Mouse (Mus musculus): ENCODE data around the gene H2-DMb1.

H2-DMb1 gene

DNA sequence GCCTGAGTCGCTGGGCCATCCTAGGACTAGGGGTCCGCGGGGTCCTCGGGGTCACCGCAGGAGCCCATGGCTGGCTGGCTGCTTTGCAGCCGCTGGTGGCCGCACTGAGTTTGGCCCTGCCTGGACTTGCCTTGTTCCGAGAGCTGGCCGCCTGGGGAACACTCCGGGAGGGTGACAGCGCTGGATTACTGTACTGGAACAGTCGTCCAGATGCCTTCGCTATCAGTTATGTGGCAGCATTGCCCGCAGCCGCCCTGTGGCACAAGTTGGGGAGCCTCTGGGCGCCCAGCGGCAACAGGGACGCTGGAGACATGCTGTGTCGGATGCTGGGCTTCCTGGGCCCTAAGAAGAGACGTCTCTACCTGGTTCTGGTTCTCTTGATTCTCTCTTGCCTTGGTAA lies 35.1 kb downstream of the H2-DMb1 start:
- ChIA-PET POLR2A (interaction anchor here in 3 of 4 experiments (0.9 to 2.3 kb wide), 11 partner anchors 9 to 232 kb away, joined by 3 to 17 read pairs (median 3); partner anchors contain the start of genes H2-DMa (in 1 of the 3), Psmb8 (in 1 of the 3), Ring1 (in 1 of the 3) and Rps18 (in 1 of the 3)), CTCF (interaction anchor here in 3 of 4 experiments (0.8 to 2.8 kb wide), 7 partner anchors 8 to 385 kb away, joined by 3 to 14 read pairs (median 3); partner anchors contain the start of gene BC051142 (in 1 of the 3))

DNA sequence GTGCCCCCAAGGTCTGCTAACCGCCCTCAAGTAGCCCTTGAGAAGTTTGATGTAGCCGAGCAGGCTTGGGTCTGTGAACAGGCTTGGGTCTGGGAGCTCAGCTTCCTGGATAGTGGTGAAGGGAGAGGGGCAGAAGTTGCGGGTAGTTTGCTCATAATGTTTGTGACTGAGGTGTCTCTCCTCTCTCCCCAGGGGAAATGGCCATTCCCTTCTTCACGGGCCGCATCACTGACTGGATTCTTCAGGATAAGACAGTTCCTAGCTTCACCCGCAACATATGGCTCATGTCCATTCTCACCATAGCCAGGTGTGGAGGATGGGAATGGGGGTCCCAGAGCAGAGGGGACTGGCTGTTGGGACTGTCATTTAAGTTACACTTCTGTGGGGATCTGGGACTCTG lies 36.1 kb downstream of the H2-DMb1 start:
- CTCF ChIA-PET, result no interaction called here
- POLR2A ChIA-PET, result no interaction called here

DNA sequence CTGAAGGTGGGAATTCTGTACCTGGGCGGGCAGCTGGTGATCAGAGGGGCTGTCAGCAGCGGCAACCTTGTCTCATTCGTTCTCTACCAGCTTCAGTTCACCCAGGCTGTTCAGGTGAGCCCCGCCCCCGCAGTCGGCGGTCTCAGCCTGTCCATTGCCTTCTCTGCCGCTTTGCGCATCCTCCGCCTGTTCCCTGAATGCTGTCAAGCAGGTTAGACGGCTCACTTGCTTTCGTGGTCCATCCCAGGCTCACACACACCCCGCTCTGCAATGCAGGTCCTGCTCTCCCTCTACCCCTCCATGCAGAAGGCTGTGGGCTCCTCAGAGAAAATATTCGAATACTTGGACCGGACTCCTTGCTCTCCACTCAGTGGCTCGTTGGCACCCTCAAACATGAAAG lies 40.0 kb downstream of the H2-DMb1 start:
- CTCF ChIA-PET, result interaction anchor here in 1 of 4 experiments (1.1 kb wide), 1 partner anchor 219 kb away, joined by 4 read pairs; no protein-coding TSS in a partner anchor
- POLR2A ChIA-PET, result interaction anchor here in 1 of 4 experiments (2.8 kb wide), 1 partner anchor 73 kb away, joined by 8 read pairs; the partner anchor contains the start of gene H2-DMa

DNA sequence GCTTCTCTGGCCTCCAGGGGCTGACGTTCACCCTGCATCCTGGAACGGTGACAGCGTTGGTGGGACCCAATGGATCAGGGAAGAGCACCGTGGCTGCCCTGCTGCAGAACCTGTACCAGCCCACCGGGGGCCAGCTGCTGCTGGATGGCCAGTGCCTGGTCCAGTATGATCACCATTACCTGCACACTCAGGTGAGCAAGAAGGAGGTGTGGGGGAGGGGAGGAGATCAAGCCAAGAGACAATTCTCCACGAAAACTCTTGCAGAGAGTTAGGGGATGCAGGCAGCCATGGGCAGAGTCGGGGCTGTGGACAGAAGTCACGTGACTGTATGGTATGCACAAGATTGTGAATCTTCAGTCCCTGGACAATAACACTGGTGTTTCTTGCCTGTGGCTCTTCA lies 40.6 kb downstream of the H2-DMb1 start:
- ChIA-PET POLR2A (interaction anchor here in 1 of 4 experiments (2.8 kb wide), 1 partner anchor 74 kb away, joined by 8 read pairs; the partner anchor contains the start of gene H2-DMa), CTCF (interaction anchor here in 1 of 4 experiments (0.7 kb wide), 1 partner anchor 249 kb away, joined by 8 read pairs; no protein-coding TSS in a partner anchor)

DNA sequence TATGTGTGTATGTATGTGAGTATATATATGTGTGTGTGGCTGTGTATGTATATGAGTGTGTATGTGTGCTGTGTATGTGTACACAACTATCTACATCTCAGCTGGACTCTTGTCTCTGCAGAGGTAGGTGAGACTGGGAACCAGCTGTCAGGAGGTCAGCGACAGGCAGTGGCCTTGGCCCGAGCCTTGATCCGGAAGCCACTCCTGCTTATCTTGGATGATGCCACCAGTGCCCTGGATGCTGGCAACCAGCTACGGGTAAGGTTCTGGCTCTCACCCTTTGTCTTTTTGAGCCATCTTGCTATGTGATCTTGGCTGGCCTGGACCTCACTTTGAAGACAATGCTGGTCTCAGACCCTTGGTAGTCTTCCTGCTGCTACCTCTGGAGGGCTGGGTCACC lies 41.9 kb downstream of the H2-DMb1 start:
- ChIA-PET CTCF (interaction anchor here in 1 of 4 experiments (0.9 kb wide), 1 partner anchor 24 kb away, joined by 4 read pairs; no protein-coding TSS in a partner anchor), POLR2A (interaction anchor here in 1 of 4 experiments (0.6 to 1.2 kb wide), 3 partner anchors 11 to 109 kb away, joined by 3 to 4 read pairs (median 4); no protein-coding TSS in a partner anchor)

DNA sequence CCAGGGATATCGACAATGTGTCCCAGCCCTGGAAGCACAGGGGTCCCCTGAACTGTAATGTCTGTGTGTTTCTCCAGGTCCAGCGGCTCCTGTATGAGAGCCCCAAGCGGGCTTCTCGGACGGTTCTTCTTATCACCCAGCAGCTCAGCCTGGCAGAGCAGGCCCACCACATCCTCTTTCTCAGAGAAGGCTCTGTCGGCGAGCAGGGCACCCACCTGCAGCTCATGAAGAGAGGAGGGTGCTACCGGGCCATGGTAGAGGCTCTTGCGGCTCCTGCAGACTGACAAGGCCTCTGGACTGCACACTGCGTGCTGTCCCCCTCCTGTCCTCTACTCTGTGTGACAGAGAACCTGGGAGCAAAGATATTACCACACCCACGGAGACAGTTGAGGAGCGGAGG lies 43.6 kb downstream of the H2-DMb1 start:
- ChIA-PET POLR2A (interaction anchor here in 3 of 4 experiments (0.6 to 2.2 kb wide), 6 partner anchors 10 to 117 kb away, joined by 3 to 8 read pairs (median 4); partner anchors contain the start of genes Psmb9 (in 2 of the 3), Tap1 (in 2 of the 3) and H2-DMa (in 1 of the 3)), CTCF (interaction anchor here in 3 of 4 experiments (0.6 to 1.2 kb wide), 7 partner anchors 9 to 1224 kb away, joined by 3 to 5 read pairs (median 3); partner anchors contain the start of genes Psmb9 (in 1 of the 3) and Tap1 (in 1 of the 3))

DNA sequence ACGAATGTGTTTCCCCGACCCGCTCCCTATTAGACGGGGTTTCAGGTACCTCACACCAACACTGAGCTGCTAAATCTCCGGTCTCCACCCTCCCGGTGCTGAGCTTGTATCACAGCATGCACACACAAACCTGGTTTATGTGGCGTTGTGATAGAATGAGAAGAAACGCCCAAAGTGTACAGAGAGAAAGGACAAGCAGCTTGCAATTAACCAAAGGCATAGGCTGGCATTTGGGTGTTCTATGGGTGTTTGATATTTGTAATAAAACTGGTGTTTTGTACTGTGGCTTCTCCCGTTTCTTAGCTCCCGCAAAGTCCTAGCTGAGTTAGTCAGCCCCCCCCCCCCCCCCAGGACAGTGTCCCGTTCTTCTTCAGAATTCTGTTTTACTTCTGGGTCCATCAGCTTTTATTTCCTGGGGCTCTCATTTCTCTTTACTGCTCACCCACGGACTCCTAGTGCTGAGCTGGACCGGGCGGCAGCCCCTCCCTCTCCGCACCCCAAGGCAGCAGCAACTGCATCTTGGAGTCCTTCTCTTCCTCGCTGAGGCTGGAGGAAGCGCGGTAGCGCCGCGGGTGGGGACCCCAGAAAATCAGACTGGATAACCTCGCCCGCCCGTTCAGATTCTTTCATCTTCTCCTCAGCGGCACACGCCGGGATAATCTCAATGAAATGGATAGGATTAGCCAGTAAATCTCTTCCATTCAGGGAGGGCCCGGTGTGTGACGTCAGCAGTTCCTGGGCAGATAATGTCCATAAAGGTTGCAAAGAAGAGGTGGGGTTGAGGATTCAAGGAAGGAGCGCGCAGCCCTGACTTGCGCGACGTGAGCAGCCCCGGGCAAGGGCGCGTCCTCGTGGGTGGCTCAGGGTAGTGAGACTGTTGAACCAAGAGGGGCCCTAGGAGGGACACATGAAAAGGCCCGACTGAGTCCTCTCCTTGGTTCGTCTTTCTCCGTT lies 44.3 kb downstream of the H2-DMb1 start, which contains the start of gene Psmb8:
Gene Psmb8, plus strand, starts transcription at position 781 of the 954 bp plus-strand sequence.
- ChIA-PET POLR2A (interaction anchor here in 3 of 4 experiments (0.6 to 2.2 kb wide), 8 partner anchors 10 to 246 kb away, joined by 3 to 8 read pairs (median 4); partner anchors contain the start of genes Psmb9 (in 3 of the 3), Tap1 (in 3 of the 3), B3galt4 (in 1 of the 3) and H2-DMa (in 1 of the 3)), CTCF (interaction anchor here in 3 of 4 experiments (0.6 to 1.2 kb wide), 7 partner anchors 58 to 1223 kb away, joined by 3 to 5 read pairs (median 3); no protein-coding TSS in a partner anchor)

DNA sequence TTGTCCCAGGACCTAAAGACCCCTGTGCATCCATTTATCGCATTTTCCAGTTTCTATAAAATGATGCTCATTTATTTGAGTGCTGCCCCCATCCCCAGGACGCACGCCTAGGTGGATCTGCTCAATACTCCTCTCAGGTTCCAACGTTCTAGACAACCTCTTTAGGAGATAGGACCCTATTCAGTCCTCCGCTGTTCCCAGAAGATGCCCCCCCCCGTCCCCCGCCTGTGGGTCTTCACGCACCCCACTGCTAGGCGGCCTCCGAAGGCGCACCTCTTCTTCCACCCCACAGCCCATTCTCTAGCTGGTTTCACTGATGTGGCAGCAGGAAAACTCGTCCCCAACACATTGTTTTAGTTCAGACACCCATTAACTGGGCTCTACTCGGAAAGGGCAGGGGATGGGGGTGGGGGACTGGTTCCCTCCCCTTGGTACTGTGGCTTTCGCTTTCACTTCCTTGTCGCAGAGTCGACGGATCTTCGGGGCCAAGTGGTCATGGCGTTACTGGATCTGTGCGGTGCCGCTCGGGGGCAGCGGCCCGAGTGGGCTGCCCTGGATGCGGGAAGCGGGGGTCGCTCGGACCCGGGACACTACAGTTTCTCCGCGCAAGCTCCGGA lies 45.1 kb downstream of the H2-DMb1 start:
- CTCF ChIA-PET, result interaction anchor here in 2 of 4 experiments (0.7 to 1.2 kb wide), 2 partner anchors 59 to 242 kb away, joined by 3 to 9 read pairs; no protein-coding TSS in a partner anchor
- POLR2A ChIA-PET, result interaction anchor here in 1 of 4 experiments (0.7 to 2.2 kb wide), 2 partner anchors 18 to 78 kb away, joined by 3 to 8 read pairs; partner anchors contain the start of gene H2-DMa

DNA sequence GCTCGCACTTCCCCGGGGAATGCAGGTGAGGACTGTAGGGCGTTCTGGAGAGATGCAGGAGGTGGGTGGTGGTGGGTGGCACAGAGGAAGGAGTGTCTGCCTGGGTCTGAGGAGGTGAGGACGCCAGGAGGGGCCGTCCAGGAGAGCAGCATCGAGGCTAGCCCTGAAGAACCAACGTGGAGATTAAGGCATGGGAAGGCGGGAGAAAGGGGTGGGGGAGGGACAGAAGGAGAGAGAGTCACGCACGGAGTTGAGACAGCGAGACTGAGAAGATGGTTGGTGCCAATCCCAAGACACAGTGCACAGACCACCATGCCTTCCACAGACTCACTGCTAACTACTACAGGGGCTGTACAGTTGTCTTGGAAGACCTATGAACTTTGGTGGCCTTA lies 45.6 kb downstream of the H2-DMb1 start:
- ChIA-PET CTCF (interaction anchor here in 3 of 4 experiments (0.6 to 1.2 kb wide), 3 partner anchors 59 to 693 kb away, joined by 3 to 9 read pairs (median 3); no protein-coding TSS in a partner anchor), POLR2A (interaction anchor here in 2 of 4 experiments (0.7 to 2.2 kb wide), 3 partner anchors 19 to 79 kb away, joined by 3 to 8 read pairs (median 3); partner anchors contain the start of gene H2-DMa (in 1 of the 2))

DNA sequence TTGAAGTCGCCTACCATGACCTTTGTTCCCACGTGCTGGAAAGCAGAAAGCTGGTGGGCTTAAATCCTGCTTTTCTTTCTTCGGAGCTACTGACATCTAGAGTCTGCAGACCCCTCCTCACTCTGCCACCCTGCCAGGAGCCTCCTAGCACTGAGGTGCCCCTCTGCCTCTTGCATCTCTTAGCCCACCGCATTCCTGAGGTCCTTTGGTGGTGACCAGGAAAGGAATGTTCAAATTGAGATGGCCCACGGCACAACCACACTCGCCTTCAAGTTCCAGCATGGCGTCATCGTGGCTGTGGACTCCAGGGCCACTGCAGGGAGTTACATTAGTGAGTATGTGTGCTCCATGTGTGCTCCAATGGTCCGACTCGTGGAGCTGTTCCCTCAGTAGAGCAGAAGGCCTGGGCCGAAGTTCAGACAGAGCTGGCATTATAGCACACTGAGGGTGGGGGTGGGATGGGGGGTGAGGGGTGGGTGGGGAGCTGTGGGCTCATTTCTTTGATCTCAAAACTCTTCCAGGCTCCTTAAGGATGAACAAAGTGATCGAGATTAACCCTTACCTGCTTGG lies 46.3 kb downstream of the H2-DMb1 start:
- ChIA-PET CTCF (interaction anchor here in 3 of 4 experiments (0.6 to 1.2 kb wide), 4 partner anchors 51 to 692 kb away, joined by 3 read pairs; no protein-coding TSS in a partner anchor), POLR2A (interaction anchor here in 1 of 4 experiments (0.7 kb wide), 1 partner anchor 24 kb away, joined by 3 read pairs; no protein-coding TSS in a partner anchor)

DNA sequence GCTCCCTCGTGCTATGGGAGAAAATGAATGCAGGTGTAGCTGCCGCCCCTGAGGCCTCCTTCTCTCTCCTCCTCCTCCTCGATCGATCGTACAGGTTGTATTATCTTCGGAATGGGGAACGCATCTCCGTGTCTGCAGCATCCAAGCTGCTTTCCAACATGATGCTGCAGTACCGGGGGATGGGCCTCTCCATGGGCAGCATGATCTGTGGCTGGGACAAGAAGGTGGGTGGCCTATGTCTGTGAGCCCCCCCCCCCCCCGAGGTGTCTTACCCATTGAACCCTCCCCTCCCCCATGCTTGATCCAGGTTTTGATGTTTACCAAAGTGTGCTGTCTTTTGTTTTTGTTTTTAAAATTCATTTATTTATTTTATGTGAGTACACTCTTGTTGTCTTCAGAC lies 47.2 kb downstream of the H2-DMb1 start:
- ChIA-PET CTCF (interaction anchor here in 2 of 4 experiments (0.8 to 1.2 kb wide), 2 partner anchors 29 to 30 kb away, joined by 3 to 4 read pairs; no protein-coding TSS in a partner anchor), POLR2A (no interaction called here)

DNA sequence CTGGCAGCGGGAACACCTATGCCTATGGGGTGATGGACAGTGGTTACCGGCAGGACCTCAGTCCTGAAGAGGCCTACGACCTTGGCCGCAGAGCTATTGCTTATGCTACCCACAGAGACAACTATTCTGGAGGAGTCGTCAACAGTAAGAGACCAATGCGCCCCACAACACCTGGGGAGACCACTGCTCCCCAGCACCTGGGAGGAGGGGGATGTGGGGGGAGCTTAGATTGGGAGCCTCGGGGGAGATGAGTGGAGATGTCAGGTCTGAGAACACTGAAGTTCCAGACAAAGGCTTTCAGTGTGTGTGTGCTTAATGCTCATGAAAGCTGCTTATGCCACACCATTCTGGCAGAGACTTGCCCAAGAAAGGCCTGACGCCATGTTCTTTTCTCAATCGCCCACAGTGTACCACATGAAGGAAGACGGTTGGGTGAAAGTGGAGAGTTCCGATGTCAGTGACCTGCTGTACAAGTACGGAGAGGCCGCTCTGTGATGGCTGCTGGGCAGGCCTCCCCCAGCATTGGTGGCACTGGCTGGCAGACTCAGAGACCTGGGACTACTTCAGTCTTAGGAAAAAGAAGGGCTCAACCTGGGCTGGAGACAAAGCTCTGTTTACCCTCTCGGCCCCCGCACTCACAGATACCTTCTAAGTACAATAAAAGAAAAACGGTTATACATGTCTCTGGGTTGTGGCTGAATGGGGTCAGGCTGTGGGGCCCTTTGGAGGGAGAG lies 48.1 kb downstream of the H2-DMb1 start:
- POLR2A ChIA-PET, result no interaction called here
- CTCF ChIA-PET, result interaction anchor here in 3 of 4 experiments (0.7 to 1.2 kb wide), 5 partner anchors 15 to 1519 kb away, joined by 3 to 4 read pairs (median 3); no protein-coding TSS in a partner anchor

DNA sequence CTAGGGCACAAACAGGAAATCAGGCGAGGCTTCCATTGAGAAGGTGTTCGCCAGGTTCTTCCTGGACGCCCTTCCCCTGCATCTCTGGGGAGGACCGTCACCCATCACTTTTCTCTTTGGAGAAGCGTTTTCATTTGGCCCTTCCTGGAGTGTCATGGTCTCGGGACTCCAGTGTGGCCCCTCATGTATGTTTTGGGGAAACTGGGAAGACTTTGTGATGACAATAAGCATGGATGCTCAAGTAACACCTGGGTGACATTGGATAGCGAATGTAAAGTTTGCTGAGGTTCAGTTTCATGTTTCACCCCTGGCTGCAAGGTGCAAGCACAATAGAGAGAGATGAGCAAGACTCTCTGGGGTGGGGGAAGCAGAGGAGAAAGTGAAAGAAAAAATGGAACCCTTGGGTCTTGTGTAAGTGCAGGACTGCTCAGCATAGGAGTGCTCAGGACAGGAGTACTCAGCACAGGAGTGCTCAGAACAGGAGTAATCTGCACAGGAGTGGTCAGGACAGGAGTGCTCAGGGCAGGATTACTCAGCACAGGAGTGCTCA lies 48.7 kb downstream of the H2-DMb1 start:
- ChIA-PET POLR2A (no interaction called here), CTCF (interaction anchor here in 2 of 4 experiments (0.7 to 1.2 kb wide), 3 partner anchors 31 to 1520 kb away, joined by 3 to 4 read pairs (median 3); no protein-coding TSS in a partner anchor)

DNA sequence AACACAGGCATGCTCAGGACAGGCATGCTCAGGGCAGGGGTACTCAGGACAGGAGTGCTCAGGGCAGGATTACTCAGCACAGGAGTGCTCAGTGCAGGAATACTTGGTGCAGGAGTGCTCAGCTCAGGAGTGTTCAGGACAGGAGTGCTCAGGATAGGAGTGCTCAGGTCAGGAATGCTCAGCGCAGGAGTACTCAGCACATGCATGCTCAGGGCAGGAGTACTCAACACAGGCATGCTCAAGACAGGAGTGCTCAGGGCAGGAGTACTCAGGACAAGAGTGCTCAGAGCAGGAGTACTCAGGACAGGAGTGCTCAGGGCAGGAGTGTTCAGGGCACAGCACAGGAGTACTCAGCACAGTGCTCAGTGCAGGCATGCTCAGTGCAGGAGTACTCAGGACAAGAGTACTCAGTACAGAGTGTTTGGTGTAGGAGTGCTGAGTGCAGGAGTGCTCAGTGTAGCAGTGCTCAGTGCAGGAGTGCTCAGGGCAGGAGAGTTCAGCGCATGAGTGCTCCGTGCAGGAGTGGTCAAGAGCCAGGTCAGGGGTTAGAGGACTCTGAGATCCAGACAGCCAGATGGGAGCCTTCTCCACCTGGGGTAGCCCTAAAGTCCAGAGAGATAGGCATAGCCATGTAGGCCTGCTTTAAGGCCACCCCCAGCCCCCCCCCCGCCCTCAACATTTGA lies 50.0 kb downstream of the H2-DMb1 start:
- ChIA-PET POLR2A (no interaction called here), CTCF (no interaction called here)

DNA sequence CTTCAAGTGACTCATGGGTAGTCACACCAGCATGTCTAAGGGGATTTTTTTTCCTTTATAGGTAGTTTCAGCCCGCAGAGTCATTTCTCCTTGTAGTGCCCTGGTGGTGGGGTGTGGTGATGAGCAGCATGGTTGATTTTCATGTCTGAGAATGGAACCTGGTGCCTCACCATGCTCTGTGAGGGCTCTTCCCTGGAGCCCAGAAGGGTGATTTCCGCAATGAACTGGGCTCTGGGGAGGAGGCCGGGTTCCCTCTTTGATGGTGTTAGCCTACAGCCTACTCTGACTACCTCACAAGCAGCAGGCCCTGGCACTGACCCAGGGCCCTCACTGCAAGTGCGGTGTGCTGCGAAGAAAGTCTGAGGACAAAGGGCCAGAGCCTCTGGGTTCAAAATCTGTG lies 50.6 kb downstream of the H2-DMb1 start, which contains the start of gene Tap2:
Gene Tap2, plus strand, starts transcription at position 84 of the 400 bp plus-strand sequence.
- POLR2A ChIA-PET, result interaction anchor here in 2 of 4 experiments (0.7 to 1.0 kb wide), 2 partner anchors 17 to 126 kb away, joined by 3 to 4 read pairs; no protein-coding TSS in a partner anchor
- CTCF ChIA-PET, result interaction anchor here in 2 of 4 experiments (0.6 to 0.7 kb wide), 3 partner anchors 17 to 1755 kb away, joined by 3 to 4 read pairs (median 3); no protein-coding TSS in a partner anchor

Data from embryonic stem cell, embryonic (primary cell).